In genomic region chr9:14150288-14150687, GRCm38 (mm10) we compare ENCODE assay signal across 25 mouse cellular contexts.
A peak's percentile ranks its signal among the peaks of the same experiment; 100 is the strongest.
DNase-seq lines count a peak whose midpoint lies in the region; ATAC-seq and TF ChIP-seq lines count a peak whose summit lies in the region.
"Had no signal": no experiment of that assay in that cellular context is flagged by ENCODE, and none has a peak within 500 bp of the region (broad histone marks: within the 10 kb centered on the region; RNA-seq: fewer than 3 reads in every experiment).

No protein-coding gene starts in this region.

- no peak overlapping the region for H3K9ac ChIP-seq in embryonic facial prominence, embryonic 14.5 days (ENCODE audit: low read depth, low read length)
- H3K9ac ChIP-seq: embryonic facial prominence, embryonic 12.5 days; heart, embryonic 12.5 days; heart, embryonic 15.5 days; hindbrain, embryonic 14.5 days had no signal

- H3K4me3 ChIP-seq in embryonic facial prominence, embryonic 10.5 days, result no peak overlapping the region
- H3K4me3 ChIP-seq in embryonic facial prominence, embryonic 14.5 days (ENCODE audit: low read depth, low read length), result no peak overlapping the region
- H3K4me3 ChIP-seq in layer of hippocampus, adult 2 months, result no peak overlapping the region
- H3K4me3 ChIP-seq: embryonic facial prominence, embryonic 12.5 days; heart, embryonic 12.5 days; heart, embryonic 15.5 days had no signal

- 0 out of 2 replicates have a peak, but pooled peaks have one; percentile 55 for ATAC-seq in embryonic facial prominence, embryonic 14.5 days (ENCODE audit: low read depth)
- ATAC-seq: activated CD4-positive, CD25-positive, alpha-beta regulatory T cell, adult 4 months; CD4-positive, CD25-positive, alpha-beta regulatory T cell, adult 4 months; forebrain, embryonic 14.5 days; hindbrain, postnatal 0 days; inflammation-experienced regulatory T-cells, adult 6 months; intestine, embryonic 16.5 days had no signal

- H3K4me1 ChIP-seq in embryonic facial prominence, embryonic 10.5 days, result peaks cover 7% of the 10 kb centered on the region; the same call in 1 of the 2 replicates
- peaks cover 11% of the 10 kb centered on the region for H3K4me1 ChIP-seq in embryonic facial prominence, embryonic 14.5 days (ENCODE audit: control insufficient read depth, insufficient read depth, low read length)
- H3K4me1 ChIP-seq: embryonic facial prominence, embryonic 12.5 days; heart, embryonic 12.5 days had no signal

- no peak for TF ChIP-seq CTCF in layer of hippocampus, adult 2 months (conservative IDR thresholded peaks at IDR 0.05)

- no peaks in the 10 kb centered on the region for H3K36me3 ChIP-seq in embryonic facial prominence, embryonic 10.5 days (replicated peaks)
- no peaks in the 10 kb centered on the region for H3K36me3 ChIP-seq in embryonic facial prominence, embryonic 14.5 days (ENCODE audit: control insufficient read depth, insufficient read depth, low read length)
- H3K36me3 ChIP-seq: embryonic facial prominence, embryonic 12.5 days; heart, embryonic 12.5 days; heart, embryonic 15.5 days had no signal

- WGBS in embryonic facial prominence, embryonic 10.5 days, result 70% methylated on average over 9 of the region's 9 CpGs
- WGBS in embryonic facial prominence, embryonic 14.5 days, result 43% methylated on average over 9 of the region's 9 CpGs

- no peak overlapping the region for H3K27ac ChIP-seq in embryonic facial prominence, embryonic 10.5 days (replicated peaks)
- peak overlapping the region; percentile 39 for H3K27ac ChIP-seq in embryonic facial prominence, embryonic 14.5 days (replicated peaks; ENCODE audit: low read depth, low read length)
- no peak overlapping the region for H3K27ac ChIP-seq in layer of hippocampus, adult 2 months
- H3K27ac ChIP-seq: embryonic facial prominence, embryonic 12.5 days; heart, embryonic 15.5 days; hindbrain, embryonic 14.5 days; hindbrain, postnatal 0 days had no signal

- no peaks in the 10 kb centered on the region for H3K9me3 ChIP-seq in embryonic facial prominence, embryonic 10.5 days
- no peaks in the 10 kb centered on the region for H3K9me3 ChIP-seq in embryonic facial prominence, embryonic 14.5 days (ENCODE audit: control insufficient read depth, low read length)
- H3K9me3 ChIP-seq: embryonic facial prominence, embryonic 12.5 days; heart, embryonic 15.5 days had no signal

- no peaks in the 10 kb centered on the region for H3K27me3 ChIP-seq in embryonic facial prominence, embryonic 10.5 days (replicated peaks; ENCODE audit: low read depth, poor library complexity, severe bottlenecking)
- no peaks in the 10 kb centered on the region for H3K27me3 ChIP-seq in embryonic facial prominence, embryonic 14.5 days (replicated peaks; ENCODE audit: control insufficient read depth, insufficient read depth, low read length)
- H3K27me3 ChIP-seq: embryonic facial prominence, embryonic 12.5 days; heart, embryonic 12.5 days; heart, embryonic 15.5 days had no signal

- no peak overlapping the region for H3K4me2 ChIP-seq in embryonic facial prominence, embryonic 14.5 days (ENCODE audit: low read depth, low read length)
- H3K4me2 ChIP-seq: embryonic facial prominence, embryonic 12.5 days; heart, embryonic 12.5 days; heart, embryonic 15.5 days; hindbrain, embryonic 14.5 days had no signal

- peak; percentile 2 for DNase-seq in NIH3T3 (ENCODE audit: low read depth)
- DNase-seq in embryonic facial prominence, embryonic 10.5 days (ENCODE audit: low spot score), result peak; percentile 28
- DNase-seq in embryonic facial prominence, embryonic 14.5 days (ENCODE audit: low spot score), result peak; percentile 91
- DNase-seq in left cerebral cortex, adult 8-10 months (ENCODE audit: low spot score in 2 of 2), result no peak
- no peak for DNase-seq in retina, postnatal 1 day
- DNase-seq in layer of hippocampus, adult 2 months (ENCODE audit: low spot score in 2 of 2), result no peak
- DNase-seq: adrenal gland, adult 8-10 months; adrenal gland, postnatal 25 days; cerebellum, adult 11-12 months; cerebellum, adult 9-10 months; cerebellum, postnatal 14 days; gastrocnemius, postnatal 25 days; heart, adult 18-20 months; heart, postnatal 10 days; heart, postnatal 4 days had no signal

Comparison
In these comparisons a context has a peak if more than half of its experiments do, and no peak if none do; other contexts are left out.
1. DNase-seq: peak in NIH3T3 (single experiment), embryonic facial prominence, embryonic 10.5 days (single experiment) and embryonic facial prominence, embryonic 14.5 days (single experiment); none in left cerebral cortex, adult 8-10 months (0 of 2), retina, postnatal 1 day (single experiment) and layer of hippocampus, adult 2 months (0 of 2).